Mouse (Mus musculus) kidney, postnatal 25 days (tissue): Measurements from ENCODE around the gene Prom1.
"Not testable (repeated sequence)": the region's sequence is repeated elsewhere in the genome, so short reads cannot be mapped to it uniquely, and the experiment has no call there.

ENCODE experiments used
- DNase-seq, 2 experiments: peaks; one replicate each; pipeline ENCODE4 v3.0.0; 2021; ENCODE audit warnings: mixed read lengths in 2 of 2

The Prom1 gene

GRCm38 (mm10) chr5:44101231-44102110, at the start of gene Prom1:
TSS of gene Prom1 (minus strand) at chr5:44102032.
- DNase-seq: peak; percentile 79 to 90

- no peak for DNase-seq
Observed at GRCm38 (mm10) chr5:44147732-44148131, 45.9 kb upstream of the Prom1 start.

DNA sequence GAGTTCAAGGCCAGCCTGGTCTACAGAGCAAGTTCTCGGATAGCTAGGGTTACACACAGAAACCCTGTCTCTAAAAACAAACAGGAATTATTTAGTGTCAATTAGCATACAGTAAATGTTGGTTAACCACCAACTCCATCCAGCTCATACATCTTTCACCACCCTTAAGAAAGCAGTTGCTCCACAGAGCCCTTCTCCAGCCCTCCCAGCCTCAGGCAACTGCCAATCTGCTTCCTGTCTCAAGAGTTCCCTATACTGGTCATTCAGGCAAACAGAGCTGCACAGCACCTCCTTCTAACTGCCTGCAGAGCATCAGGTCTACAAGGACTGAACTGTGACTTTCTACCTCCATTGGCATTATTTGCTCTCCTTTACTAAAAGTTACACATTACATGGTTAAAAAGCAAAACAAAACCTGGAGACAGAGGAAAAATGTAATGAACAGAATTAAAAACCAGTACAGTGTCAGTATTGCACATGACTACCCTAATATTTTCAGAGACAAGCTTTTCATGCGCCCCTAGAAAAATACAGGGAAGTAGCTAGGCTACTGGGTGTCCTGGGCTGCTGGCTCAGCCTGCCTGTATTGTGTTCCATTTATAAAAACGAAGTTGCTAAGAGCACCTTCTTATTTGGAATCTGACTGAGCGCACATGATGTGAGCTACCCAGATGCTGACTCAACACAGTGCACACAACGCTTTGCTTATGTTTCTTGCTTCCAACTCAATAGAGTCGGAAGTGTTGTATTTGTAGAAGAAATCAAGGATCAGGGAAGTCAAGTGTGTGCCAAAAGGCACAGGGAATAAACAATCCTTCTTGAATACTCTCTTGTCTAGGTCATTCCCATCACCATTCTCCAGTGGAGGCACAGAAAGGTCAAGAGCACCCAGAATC, 44.9 kb upstream of the Prom1 start:
- DNase-seq: no peak

- DNase-seq: no peak
Observed at GRCm38 (mm10) chr5:44143467-44144235, 41.8 kb upstream of the Prom1 start.

- DNase-seq: no peak
Observed at GRCm38 (mm10) chr5:44127487-44127886, 25.7 kb upstream of the Prom1 start.

DNA sequence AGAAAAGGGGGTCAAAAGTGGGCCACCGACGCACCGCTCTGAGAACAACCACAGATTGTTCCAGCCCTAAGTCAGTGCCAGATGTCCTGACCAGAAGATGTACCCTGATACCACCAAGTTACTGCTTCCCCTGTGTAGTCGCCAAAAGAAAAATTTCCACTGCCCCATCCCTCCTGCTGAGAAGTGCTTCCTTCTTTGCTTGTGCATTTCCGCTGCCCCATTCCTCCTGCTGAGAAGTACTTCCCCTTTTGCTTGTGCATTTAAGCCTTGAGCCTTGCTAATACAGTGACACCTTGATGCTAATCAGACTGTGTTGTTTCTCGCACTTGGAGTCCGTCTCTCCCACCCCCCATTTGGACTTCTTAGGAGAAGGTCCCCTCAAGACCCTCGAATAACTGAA, 24.7 kb upstream of the Prom1 start:
- not testable (repeated sequence) for DNase-seq

DNA sequence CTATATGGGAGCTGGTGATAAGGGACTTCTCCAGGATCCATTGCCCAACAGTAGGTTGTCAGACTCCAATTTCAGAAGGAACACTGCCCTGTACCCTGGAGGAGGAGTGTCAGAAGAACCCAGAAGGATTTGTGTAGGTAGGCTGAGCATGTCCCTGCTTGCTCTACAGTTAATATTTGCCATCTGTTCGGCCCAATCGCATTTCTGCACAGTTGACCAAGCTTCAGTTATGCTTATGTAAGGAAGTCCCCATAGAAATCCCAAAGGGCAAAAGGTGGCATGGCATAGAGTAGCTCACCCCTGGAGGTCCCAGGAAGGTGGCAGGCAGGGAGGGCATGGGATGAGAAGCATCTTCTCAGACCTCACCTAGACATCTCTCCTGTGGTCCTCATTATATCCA, 19.6 kb upstream of the Prom1 start:
- no peak for DNase-seq

- DNase-seq: peak; percentile 14 to 45
Observed at GRCm38 (mm10) chr5:44113138-44113537, 11.3 kb upstream of the Prom1 start.

DNA sequence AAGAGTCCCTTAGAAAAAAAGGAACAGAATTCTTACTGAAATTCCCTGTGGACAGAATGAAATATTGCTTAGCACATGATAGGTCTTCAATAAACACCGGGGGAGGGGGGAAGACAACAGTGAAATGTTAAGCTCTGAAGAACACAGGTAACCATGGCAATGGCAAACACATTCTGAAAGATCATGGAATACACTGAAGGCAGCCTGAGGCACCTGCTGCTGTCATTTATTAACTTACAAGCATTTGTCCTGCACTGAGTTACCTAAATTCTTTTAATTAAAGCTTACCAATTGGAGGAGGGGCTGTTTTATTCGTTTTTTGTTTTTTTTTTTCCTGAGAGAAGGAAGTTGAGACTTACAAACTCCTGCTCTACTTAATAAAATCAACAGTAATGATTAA, 7.3 kb upstream of the Prom1 start:
- DNase-seq: peak; percentile 51 to 58

GRCm38 (mm10) chr5:44108125-44108524, 6.3 kb upstream of the Prom1 start:
- no peak for DNase-seq

DNA sequence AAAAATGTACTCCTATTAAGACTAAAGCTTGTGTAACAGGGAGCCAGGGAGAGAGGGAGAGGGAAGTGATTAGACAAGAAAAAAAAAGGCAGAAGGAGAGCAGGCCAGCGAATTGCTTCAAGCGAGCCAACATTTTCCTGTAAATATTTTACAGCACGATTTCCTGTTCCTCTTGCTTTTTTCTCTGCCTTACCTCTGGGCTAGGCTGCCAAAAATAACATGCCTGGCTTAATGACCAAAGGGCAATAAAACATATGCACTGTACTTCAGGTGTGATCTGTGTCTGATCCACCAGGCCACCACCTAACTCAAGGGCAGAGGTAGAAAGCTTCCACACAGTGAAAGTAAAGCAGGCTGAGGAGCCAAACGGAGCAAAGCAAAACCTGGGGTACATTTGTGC, 3.4 kb upstream of the Prom1 start:
- DNase-seq: peak; percentile 64 to 68

DNA sequence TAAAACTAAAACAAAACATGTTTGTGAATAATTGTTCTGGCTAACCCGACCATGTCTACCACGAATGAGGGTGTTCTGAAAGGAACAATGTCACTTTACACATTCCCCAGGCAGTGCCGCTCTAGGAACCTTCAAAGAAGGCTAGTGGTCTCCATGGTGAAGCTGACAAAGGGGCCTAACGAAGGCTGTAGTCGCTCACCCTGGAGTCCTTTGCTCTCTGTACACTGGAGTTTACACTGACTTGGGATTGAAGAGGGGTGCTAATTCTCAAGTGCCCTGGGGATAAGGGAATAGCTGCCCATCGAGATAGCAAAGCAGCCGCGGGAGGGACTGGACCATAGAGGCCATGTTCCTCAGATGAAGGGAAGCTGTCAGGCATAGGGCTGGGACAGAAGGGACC, 2.9 kb upstream of the Prom1 start:
- no peak for DNase-seq

- DNase-seq: peak in 1 of 2 experiments; percentile 35
Observed at GRCm38 (mm10) chr5:44104120-44104519, 2.3 kb upstream of the Prom1 start.

DNA sequence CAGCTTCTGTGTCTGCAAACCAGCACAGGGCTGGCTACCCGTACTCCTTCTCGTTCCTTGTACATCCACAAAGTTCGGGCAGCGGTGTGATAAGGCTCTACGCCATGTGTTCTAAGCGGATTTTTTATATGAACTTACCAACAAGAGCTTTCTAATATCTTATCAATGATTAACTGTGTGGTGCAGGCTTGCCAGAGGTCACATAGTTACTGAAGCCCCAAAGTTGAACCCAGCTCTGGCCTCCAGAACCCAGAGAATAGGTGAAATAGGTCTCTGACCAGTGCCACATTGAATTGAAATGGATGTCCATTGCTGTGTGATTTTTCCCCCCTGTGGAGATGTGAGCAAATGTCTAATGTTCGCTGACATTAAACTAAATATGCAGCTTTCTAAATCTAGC, 1.3 kb upstream of the Prom1 start:
- peak; percentile 45 to 54 for DNase-seq

GRCm38 (mm10) chr5:44100544-44101230, 1.1 kb downstream of the Prom1 start:
- DNase-seq: peak; percentile 67 to 85

DNA sequence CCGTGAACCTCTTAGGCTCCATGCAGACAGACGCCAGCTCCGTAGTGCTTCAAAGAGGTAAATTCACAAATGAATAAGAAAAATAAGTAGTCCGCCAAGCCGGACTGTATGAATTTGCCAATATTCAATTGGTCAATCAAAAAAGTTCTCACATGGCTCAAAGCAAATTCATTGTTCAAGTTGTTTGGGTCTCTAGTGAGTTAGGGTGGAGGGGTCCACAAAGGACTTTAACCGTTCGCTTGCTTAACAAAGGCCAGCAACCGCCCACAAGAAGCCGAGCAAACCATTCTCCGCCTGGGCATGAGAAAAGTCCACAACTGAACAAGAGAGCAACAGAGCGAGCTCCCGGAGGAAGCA, 1.7 kb downstream of the Prom1 start:
- DNase-seq: no peak

DNA sequence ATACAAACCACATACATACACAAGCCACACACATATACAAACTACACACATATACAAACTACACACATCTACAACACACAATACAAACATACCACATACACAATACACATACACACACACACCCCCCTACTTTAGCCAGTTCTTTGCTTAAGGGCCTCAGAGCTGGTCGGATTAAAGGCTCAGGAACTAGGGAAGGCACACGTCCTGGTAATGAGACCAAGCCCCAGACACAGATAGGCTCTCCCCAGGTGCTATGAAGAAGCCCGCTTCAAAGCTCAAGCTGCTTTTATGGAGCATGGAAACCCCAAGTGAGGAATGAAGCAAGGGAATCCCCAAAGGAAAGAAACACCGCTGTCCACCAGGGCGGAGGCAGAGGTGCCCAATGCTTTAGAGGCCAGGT, 4.8 kb downstream of the Prom1 start:
- DNase-seq: no peak

DNA sequence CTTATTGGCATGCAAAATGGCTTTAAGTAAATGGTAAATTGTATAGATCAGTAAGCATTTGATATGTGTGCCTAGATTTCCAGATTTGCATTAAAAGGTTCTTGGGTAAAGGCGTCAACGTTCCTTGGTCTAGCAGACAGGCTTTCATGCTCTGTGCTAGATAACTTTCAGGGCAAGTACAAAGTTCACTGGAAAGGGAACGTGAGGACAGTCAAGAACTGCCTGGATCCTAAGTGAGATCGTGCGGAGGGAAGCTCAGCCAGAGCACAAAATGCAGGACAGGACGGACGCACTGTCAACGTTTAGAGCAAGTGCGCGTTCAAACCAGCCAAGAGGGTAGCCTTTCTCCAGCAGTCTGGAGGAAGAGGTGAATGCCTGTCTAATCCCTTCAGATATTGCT, 5.7 kb downstream of the Prom1 start:
- peak in 1 of 2 experiments; percentile 37 for DNase-seq

GRCm38 (mm10) chr5:44095697-44096096, 6.1 kb downstream of the Prom1 start:
- DNase-seq: no peak

DNA sequence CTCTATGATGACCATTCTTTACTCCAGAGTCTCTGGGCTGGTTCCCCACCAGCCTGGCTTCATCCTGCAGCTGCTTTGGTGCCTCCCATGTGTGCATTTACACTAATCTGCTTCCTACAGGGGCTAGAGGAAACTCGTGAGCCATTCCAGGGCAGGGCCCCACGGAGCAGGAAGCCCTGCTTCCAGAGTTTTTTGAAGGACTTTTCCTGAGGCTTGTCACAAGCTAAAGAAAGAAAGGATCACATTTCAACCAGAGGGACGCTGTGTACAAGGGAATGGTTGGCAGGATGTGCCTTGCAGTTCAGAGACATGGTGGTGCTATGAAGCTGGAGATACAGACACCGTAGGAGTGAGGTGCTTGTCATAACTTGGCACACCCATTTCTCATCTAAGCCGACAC, 14.8 kb downstream of the Prom1 start:
- DNase-seq: no peak

DNA sequence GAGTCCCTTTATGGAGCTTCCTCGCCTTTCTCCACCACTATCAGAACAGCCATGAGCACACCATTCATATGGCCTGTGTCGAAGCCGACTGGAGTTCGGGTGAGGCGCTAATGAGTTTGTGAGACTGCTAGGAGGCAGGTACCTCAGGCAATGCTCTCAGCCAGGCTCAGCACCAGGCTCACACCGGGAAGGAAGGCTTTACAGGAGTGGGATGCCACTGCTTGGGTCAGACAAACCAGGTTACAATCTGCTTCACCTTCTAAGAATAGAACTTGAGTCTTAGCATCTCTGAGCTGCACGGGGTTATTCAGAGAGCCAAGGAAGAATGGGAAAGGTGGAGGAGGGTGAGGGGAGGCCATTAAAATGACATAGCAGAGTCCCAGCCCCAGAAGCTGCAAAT, 16.0 kb downstream of the Prom1 start:
- DNase-seq: no peak

- DNase-seq: no peak
Observed at GRCm38 (mm10) chr5:44081108-44081507, 20.7 kb downstream of the Prom1 start.
